Mouse (Mus musculus) lung, postnatal 0 days (tissue): ENCODE data around the gene Slc12a6. TPM values are rescaled to one million over a fixed set of nuclear protein-coding genes. Genes with fewer than 3 reads are reported as not detected.

Experiments
- ATAC-seq: fragments of 200-750 bp; cut with Nextera tagmentation; 2 replicates; pipeline ENCODE4 v1.8.0; 2017; ENCODE audit warnings: moderate library complexity
- DNase-seq: peaks from one replicate; pipeline ENCODE4 v3.0.0-alpha.2; 2016; ENCODE audit warnings: low spot score
- H3K27ac ChIP-seq: fragments of 300-500 bp; sonication (generic); 2 replicates; pipeline ENCODE4 v1.5.1; 2014; ENCODE audit warnings: antibody characterized with exemption, mild to moderate bottlenecking, low read length, mixed read lengths
- H3K27me3 ChIP-seq: fragments of 300-500 bp; sonication (generic); replicated peaks from 2 replicates; pipeline ENCODE4 v1.6.1; 2014; ENCODE audit warnings: low read length, mixed read lengths; ENCODE audit not compliant: insufficient read depth
- H3K36me3 ChIP-seq: fragments of 300-500 bp; sonication (generic); 2 replicates; pipeline ENCODE4 v1.6.1; 2014; ENCODE audit warnings: low read length, mixed read lengths; ENCODE audit not compliant: insufficient read depth
- H3K4me1 ChIP-seq: fragments of 300-500 bp; sonication (generic); 2 replicates; pipeline ENCODE4 v1.6.1; 2014; ENCODE audit warnings: antibody characterized with exemption, low read depth, low read length, mixed read lengths; ENCODE audit not compliant: insufficient read depth
- H3K4me2 ChIP-seq: fragments of 300-500 bp; sonication (generic); replicated peaks from 2 replicates; pipeline ENCODE4 v1.6.1; 2014; ENCODE audit warnings: low read depth, mild to moderate bottlenecking, low read length, moderate library complexity, mixed read lengths
- H3K4me3 ChIP-seq: fragments of 300-500 bp; sonication (generic); 2 replicates; pipeline ENCODE4 v1.5.1; 2014; ENCODE audit warnings: low read depth, low read length
- H3K9ac ChIP-seq: fragments of 300-500 bp; sonication (generic); replicated peaks from 2 replicates; pipeline ENCODE4 v1.6.1; 2014; ENCODE audit warnings: low read depth, mild to moderate bottlenecking
- H3K9me3 ChIP-seq: fragments of 300-500 bp; sonication (generic); 2 replicates; pipeline ENCODE4 v1.6.1; 2016; ENCODE audit warnings: low read length, mixed read lengths
- CTCF ChIP-seq: IDR thresholded peaks from 2 replicates; pipeline ENCODE4 v1.5.1; 2016; ENCODE audit warnings: antibody characterized with exemption, mild to moderate bottlenecking
- EP300 ChIP-seq: IDR thresholded peaks from 2 replicates; pipeline ENCODE4 v1.6.1; 2016; ENCODE audit warnings: antibody characterized with exemption, mild to moderate bottlenecking, control low read depth
- WGBS: fragments of 180-500 bp; shearing (Covaris S2); extraction: QIAGEN DNeasy Blood & Tissue Kit; methylation state at CpG from one replicate; pipeline ENCODE4 v1.1.7; 2014; 5-methylcytosine and 5-hydroxymethylcytosine counted together
- polyA plus RNA-seq: library from polyadenylated mRNA; unstranded; fragments of >200 nt; fragmentation: Nextera tagmentation; extraction: Ambion mirVana; gene quantifications from 2 replicates; pipeline ENCODE4 v1.2.1, GENCODE M21; 2015

Slc12a6 gene
- polyA plus RNA-seq, 1 experiment from 2014 or later = 9.0 TPM

GRCm38 (mm10) chr2:112261748-112262653 lies 3.6 kb upstream of the Slc12a6 start, which contains the start of gene Nop10:
Gene Nop10, plus strand, starts transcription at chr2:112261926.
- under 1% methylated on average over 36 of the region's 36 CpGs for WGBS
- TF ChIP-seq CTCF = peak; percentile 93
- TF ChIP-seq EP300 = no peak
- H3K9ac ChIP-seq = peak within 1 kb of the TSS; percentile 37; the same call in 1 of the 2 replicates
- peak; percentile 94 for DNase-seq
- H3K4me1 ChIP-seq = peaks cover 5% of the 10 kb centered on the region; the same call in 1 of the 2 replicates
- no peaks in the 10 kb centered on the region for H3K9me3 ChIP-seq
- peak within 1 kb of the TSS; percentile 63 for H3K4me2 ChIP-seq
- peak; percentile 55 for ATAC-seq
- peak within 1 kb of the TSS; percentile 43; the same call in 1 of the 2 replicates for H3K27ac ChIP-seq
- peak within 1 kb of the TSS; percentile 56 for H3K4me3 ChIP-seq
- no peaks in the 10 kb centered on the region for H3K27me3 ChIP-seq
- no peaks in the 10 kb centered on the region for H3K36me3 ChIP-seq

- ATAC-seq (no peak), DNase-seq (peak; percentile 65)
- peak overlapping the region; percentile 63 for H3K4me2 ChIP-seq
- peaks cover 5% of the 10 kb centered on the region; the same call in 1 of the 2 replicates for H3K4me1 ChIP-seq
- peak overlapping the region; percentile 56; the same call in 1 of the 2 replicates for H3K4me3 ChIP-seq
- WGBS = 24% methylated on average over 4 of the region's 4 CpGs
- H3K27me3 ChIP-seq = no peaks in the 10 kb centered on the region
- 0 out of 2 replicates have a peak overlapping the region, but pooled peaks have one; percentile 37 for H3K9ac ChIP-seq
- H3K9me3 ChIP-seq = no peaks in the 10 kb centered on the region
- TF ChIP-seq CTCF (peak; percentile 60), EP300 (no peak)
- H3K36me3 ChIP-seq = no peaks in the 10 kb centered on the region
- 0 out of 2 replicates have a peak overlapping the region, but pooled peaks have one; percentile 43 for H3K27ac ChIP-seq
These were observed 2.8 kb upstream of the Slc12a6 start for GRCm38 (mm10) chr2:112262779-112263295.

GRCm38 (mm10) chr2:112264364-112264763 lies 1.3 kb upstream of the Slc12a6 start:
- WGBS = 68% methylated on average over 4 of the region's 4 CpGs
- Histone ChIP-seq H3K4me2 (no peak overlapping the region), H3K4me3 (no peak overlapping the region), H3K4me1 (peaks cover 5% of the 10 kb centered on the region; the same call in 1 of the 2 replicates), H3K9me3 (no peaks in the 10 kb centered on the region), H3K27me3 (no peaks in the 10 kb centered on the region), H3K27ac (no peak overlapping the region), H3K36me3 (no peaks in the 10 kb centered on the region), H3K9ac (no peak overlapping the region)
- ATAC-seq = no peak
- DNase-seq = no peak
- no peak for TF ChIP-seq EP300

GRCm38 (mm10) chr2:112266242-112266592 lies 592 bp downstream of the Slc12a6 start, which contains the start of gene Gm21985:
Gene Gm21985, plus strand, starts transcription at chr2:112266314.
- Histone ChIP-seq H3K4me3 (peak within 1 kb of the TSS; percentile 84), H3K4me2 (peak within 1 kb of the TSS; percentile 67), H3K9ac (peak within 1 kb of the TSS; percentile 73), H3K27ac (peak within 1 kb of the TSS; percentile 93), H3K9me3 (no peaks in the 10 kb centered on the region), H3K4me1 (peaks cover 5% of the 10 kb centered on the region; the same call in 1 of the 2 replicates), H3K27me3 (no peaks in the 10 kb centered on the region), H3K36me3 (no peaks in the 10 kb centered on the region)
- DNase-seq (peak; percentile 58), ATAC-seq (peak; percentile 24)
- TF ChIP-seq CTCF (peak; percentile 16; the same call in 1 of the 2 replicates), EP300 (no peak)
- 3% methylated on average over 11 of the region's 11 CpGs for WGBS

- DNase-seq (no peak), ATAC-seq (no peak)
- peak overlapping the region; percentile 84 for H3K4me3 ChIP-seq
- H3K9me3 ChIP-seq = no peaks in the 10 kb centered on the region
- no peaks in the 10 kb centered on the region for H3K27me3 ChIP-seq
- no peaks in the 10 kb centered on the region for H3K36me3 ChIP-seq
- TF ChIP-seq CTCF = no peak
- no peak for TF ChIP-seq EP300
- H3K4me2 ChIP-seq = peak overlapping the region; percentile 67
- WGBS = 26% methylated on average over 10 of the region's 10 CpGs
- H3K27ac ChIP-seq = peak overlapping the region; percentile 93; the same call in 1 of the 2 replicates
- H3K4me1 ChIP-seq = peaks cover 5% of the 10 kb centered on the region; the same call in 1 of the 2 replicates
- H3K9ac ChIP-seq = peak overlapping the region; percentile 73
These were observed 1.2 kb downstream of the Slc12a6 start for GRCm38 (mm10) chr2:112266780-112267179.
